Mouse (Mus musculus): ENCODE results near the gene Lrmp. TPM values are rescaled to one million over a fixed set of nuclear protein-coding genes. Genes with fewer than 3 reads are reported as not detected.

The Lrmp gene
- polyA plus RNA-seq, 1 experiment from 2014 or later = 0.58 TPM

DNA sequence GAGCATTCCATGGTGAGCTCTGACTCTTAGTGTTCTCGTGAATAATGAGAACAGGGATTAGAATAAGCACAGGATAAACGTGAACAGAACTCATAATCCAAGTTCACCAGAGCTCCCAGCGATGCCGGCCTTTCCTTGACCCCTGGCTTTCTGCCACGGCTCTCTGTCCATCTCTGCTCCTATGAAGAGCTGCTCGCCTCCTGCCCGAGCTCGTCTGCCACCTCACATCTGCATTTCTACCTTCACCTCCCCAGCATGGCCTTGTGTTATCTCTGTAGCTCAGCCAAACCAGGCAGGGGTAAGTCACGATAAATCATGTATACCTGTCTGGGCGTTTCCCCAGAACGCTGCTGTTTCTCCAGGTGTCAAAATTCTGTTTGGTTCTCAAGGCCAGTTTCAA is 25.3 kb downstream of the Lrmp start:
- H3K27ac ChIP-seq (ENCODE audit: low read depth, low read length) = no peak overlapping the region
- no peak overlapping the region for H3K9ac ChIP-seq (ENCODE audit: low read length)
- 76% methylated on average over 11 of the region's 11 CpGs for WGBS
- DNase-seq (ENCODE audit: low spot score) = no peak
- no peak for ATAC-seq
- H3K27me3 ChIP-seq (replicated peaks; ENCODE audit: control insufficient read depth, insufficient read depth, low read length) = no peaks in the 10 kb centered on the region
- H3K36me3 ChIP-seq (ENCODE audit: control insufficient read depth, insufficient read depth, low read length) = no peaks in the 10 kb centered on the region
- no peaks in the 10 kb centered on the region for H3K9me3 ChIP-seq (replicated peaks; ENCODE audit: control insufficient read depth, low read length)
- H3K4me3 ChIP-seq (ENCODE audit: low read depth, low read length) = no peak overlapping the region
- H3K4me1 ChIP-seq (ENCODE audit: control insufficient read depth, insufficient read depth, low read length) = no peaks in the 10 kb centered on the region
- no peak overlapping the region for H3K4me2 ChIP-seq (ENCODE audit: low read length)

DNA sequence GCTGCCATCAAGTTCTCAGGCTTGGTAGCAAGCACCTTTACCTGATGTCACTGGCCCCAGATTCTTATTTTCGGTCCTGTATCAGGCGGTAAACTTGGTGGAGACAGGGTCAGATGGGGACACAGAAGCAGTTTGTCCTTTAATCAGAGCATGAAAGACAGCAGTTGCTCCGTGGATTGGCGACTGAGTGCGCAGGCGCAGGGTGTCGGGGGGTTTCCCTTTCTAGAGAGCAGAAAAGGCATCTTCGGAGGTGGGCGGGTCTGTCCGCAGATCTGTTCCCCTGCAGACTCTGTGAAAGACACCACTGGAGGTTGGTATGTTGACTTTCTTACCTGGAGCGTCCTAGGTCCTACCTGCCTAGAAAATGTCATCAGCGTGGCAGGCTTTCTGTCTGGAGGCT is 26.4 kb downstream of the Lrmp start:
- H3K9ac ChIP-seq (ENCODE audit: low read length) = no peak overlapping the region
- no peaks in the 10 kb centered on the region for H3K27me3 ChIP-seq (replicated peaks; ENCODE audit: control insufficient read depth, insufficient read depth, low read length)
- ATAC-seq (no peak), DNase-seq (ENCODE audit: low spot score) (no peak)
- no peaks in the 10 kb centered on the region for H3K4me1 ChIP-seq (ENCODE audit: control insufficient read depth, insufficient read depth, low read length)
- no peaks in the 10 kb centered on the region for H3K9me3 ChIP-seq (replicated peaks; ENCODE audit: control insufficient read depth, low read length)
- no peak overlapping the region for H3K27ac ChIP-seq (ENCODE audit: low read depth, low read length)
- H3K4me3 ChIP-seq (ENCODE audit: low read depth, low read length) = no peak overlapping the region
- WGBS = 90% methylated on average over 12 of the region's 12 CpGs
- no peaks in the 10 kb centered on the region for H3K36me3 ChIP-seq (ENCODE audit: control insufficient read depth, insufficient read depth, low read length)
- H3K4me2 ChIP-seq (ENCODE audit: low read length) = no peak overlapping the region

DNA sequence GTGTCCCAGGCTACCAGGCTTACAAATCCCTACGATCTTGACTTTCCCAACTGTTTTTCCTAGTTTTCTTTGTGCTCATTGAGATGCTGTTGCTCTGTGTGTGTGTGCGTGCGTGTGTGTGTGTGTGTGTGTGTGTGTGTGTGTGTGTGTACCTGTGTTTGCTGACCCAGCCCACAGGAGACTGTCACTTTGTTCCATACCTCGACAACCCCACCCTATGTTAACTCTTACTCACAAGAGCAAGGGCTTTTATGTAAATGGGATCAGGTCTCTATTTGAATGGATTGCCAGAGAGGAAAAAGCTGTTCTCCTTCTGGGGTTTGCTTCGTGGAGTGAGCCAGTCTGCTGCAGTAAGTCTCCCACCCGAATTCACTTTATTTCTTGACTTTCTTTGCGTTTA is 29.7 kb downstream of the Lrmp start:
- no peaks in the 10 kb centered on the region for H3K36me3 ChIP-seq (ENCODE audit: control insufficient read depth, insufficient read depth, low read length)
- no peak overlapping the region for H3K27ac ChIP-seq (ENCODE audit: low read depth, low read length)
- H3K9me3 ChIP-seq (replicated peaks; ENCODE audit: control insufficient read depth, low read length) = no peaks in the 10 kb centered on the region
- DNase-seq (ENCODE audit: low spot score) = no peak
- H3K9ac ChIP-seq (ENCODE audit: low read length) = no peak overlapping the region
- no peaks in the 10 kb centered on the region for H3K27me3 ChIP-seq (replicated peaks; ENCODE audit: control insufficient read depth, insufficient read depth, low read length)
- WGBS = 67% methylated on average over 7 of the region's 7 CpGs
- no peaks in the 10 kb centered on the region for H3K4me1 ChIP-seq (ENCODE audit: control insufficient read depth, insufficient read depth, low read length)
- no peak for ATAC-seq
- no peak overlapping the region for H3K4me3 ChIP-seq (ENCODE audit: low read depth, low read length)
- no peak overlapping the region for H3K4me2 ChIP-seq (ENCODE audit: low read length)

DNA sequence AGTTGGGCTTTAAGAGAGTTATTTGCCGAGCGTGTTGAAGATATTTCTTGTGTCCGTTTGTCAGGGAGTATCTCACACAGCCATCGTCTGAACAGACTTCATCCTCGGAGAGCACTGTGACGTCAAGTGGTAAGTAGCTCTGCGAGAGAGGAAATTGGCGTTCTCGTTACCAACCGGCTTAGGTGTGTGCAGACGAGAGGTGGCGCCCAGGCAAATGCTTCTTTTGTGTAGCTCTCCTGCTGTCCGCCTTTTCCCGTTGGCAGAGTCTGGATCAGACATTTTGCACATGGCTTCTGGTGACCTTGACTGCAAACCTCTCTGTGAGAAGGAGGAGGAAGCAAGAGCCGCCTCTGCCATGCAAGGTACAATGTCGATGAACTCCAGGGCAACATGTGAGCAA is 32.3 kb downstream of the Lrmp start:
- Histone ChIP-seq H3K4me3 (ENCODE audit: low read depth, low read length) (no peak overlapping the region), H3K27me3 (replicated peaks; ENCODE audit: control insufficient read depth, insufficient read depth, low read length) (no peaks in the 10 kb centered on the region), H3K27ac (ENCODE audit: low read depth, low read length) (no peak overlapping the region), H3K9me3 (replicated peaks; ENCODE audit: control insufficient read depth, low read length) (no peaks in the 10 kb centered on the region), H3K9ac (ENCODE audit: low read length) (no peak overlapping the region), H3K4me2 (ENCODE audit: low read length) (no peak overlapping the region), H3K36me3 (ENCODE audit: control insufficient read depth, insufficient read depth, low read length) (no peaks in the 10 kb centered on the region), H3K4me1 (ENCODE audit: control insufficient read depth, insufficient read depth, low read length) (no peaks in the 10 kb centered on the region)
- no peak for DNase-seq (ENCODE audit: low spot score)
- ATAC-seq = no peak
- 63% methylated on average over 16 of the region's 16 CpGs for WGBS

DNA sequence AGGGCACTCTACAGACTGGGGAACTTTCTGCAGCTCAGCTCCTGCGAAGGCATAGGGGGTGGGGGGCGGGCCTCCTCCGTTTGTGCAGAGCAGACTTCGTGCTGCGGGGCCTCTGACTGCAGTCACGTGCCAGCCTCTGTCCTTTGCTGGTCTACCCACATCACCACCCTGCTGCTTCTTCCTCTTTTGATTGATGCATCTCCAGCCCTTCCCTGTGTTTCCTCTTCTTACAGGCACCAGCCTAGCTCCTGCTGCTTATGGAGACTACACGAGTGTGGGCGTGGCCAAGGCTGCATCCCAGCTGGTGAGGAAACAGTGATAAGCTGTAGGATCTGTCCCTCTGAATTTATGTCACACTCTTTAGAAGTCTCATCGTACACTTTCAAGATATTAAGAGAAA is 33.6 kb downstream of the Lrmp start:
- Histone ChIP-seq H3K4me3 (ENCODE audit: low read depth, low read length) (no peak overlapping the region), H3K4me2 (ENCODE audit: low read length) (no peak overlapping the region), H3K9ac (ENCODE audit: low read length) (no peak overlapping the region), H3K9me3 (replicated peaks; ENCODE audit: control insufficient read depth, low read length) (no peaks in the 10 kb centered on the region), H3K27ac (ENCODE audit: low read depth, low read length) (no peak overlapping the region), H3K27me3 (replicated peaks; ENCODE audit: control insufficient read depth, insufficient read depth, low read length) (no peaks in the 10 kb centered on the region), H3K36me3 (ENCODE audit: control insufficient read depth, insufficient read depth, low read length) (no peaks in the 10 kb centered on the region), H3K4me1 (ENCODE audit: control insufficient read depth, insufficient read depth, low read length) (no peaks in the 10 kb centered on the region)
- DNase-seq (ENCODE audit: low spot score) = no peak
- 55% methylated on average over 9 of the region's 9 CpGs for WGBS
- peak; percentile 29; the same call in 1 of the 2 replicates for ATAC-seq

DNA sequence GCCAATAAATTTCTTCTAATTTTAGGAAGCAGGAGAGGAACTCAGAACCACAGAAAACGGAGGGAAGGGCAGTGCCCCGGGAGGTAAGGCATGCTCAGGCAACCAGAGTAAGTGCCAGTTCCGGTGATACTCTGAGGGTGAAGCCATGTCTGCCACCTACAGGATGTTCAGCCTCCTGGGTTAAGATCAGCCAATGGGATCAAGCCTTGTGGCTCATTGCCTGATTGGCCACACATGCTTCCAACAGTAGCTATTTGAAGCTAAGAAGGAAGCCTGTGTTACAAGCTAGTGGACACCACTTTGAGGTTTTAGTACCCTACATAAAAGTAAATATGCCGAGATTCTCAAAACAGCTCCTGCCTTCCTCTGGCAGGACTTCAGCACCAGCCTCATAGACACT is 43.2 kb downstream of the Lrmp start:
- H3K27ac ChIP-seq (ENCODE audit: low read depth, low read length) = no peak overlapping the region
- no peaks in the 10 kb centered on the region for H3K4me1 ChIP-seq (ENCODE audit: control insufficient read depth, insufficient read depth, low read length)
- no peak for DNase-seq (ENCODE audit: low spot score)
- no peaks in the 10 kb centered on the region for H3K9me3 ChIP-seq (replicated peaks; ENCODE audit: control insufficient read depth, low read length)
- WGBS = 74% methylated on average over 4 of the region's 4 CpGs
- H3K4me2 ChIP-seq (ENCODE audit: low read length) = no peak overlapping the region
- H3K4me3 ChIP-seq (ENCODE audit: low read depth, low read length) = no peak overlapping the region
- no peaks in the 10 kb centered on the region for H3K27me3 ChIP-seq (replicated peaks; ENCODE audit: control insufficient read depth, insufficient read depth, low read length)
- no peak for ATAC-seq
- no peak overlapping the region for H3K9ac ChIP-seq (ENCODE audit: low read length)
- no peaks in the 10 kb centered on the region for H3K36me3 ChIP-seq (ENCODE audit: control insufficient read depth, insufficient read depth, low read length)

DNA sequence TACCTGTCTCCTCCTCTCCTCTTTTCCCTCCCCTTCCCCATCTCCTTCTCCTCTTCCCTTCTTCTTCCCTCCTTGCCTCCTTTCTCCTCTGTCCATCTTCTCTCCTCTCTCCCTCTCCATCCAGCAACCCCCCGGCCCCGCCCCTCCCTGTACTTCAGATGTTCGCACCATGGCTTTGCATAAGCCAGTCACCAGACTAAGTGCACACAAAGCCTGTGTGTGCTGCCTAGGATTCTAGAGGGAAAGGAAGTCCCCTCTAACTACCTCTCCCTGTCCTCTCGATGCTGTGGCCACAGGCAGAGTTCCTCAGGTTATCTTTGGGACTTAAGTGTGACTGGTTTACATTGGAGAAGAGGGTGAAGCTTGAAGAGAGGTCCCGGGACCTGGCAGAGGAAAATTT is 45.1 kb downstream of the Lrmp start:
- no peak for ATAC-seq

DNA sequence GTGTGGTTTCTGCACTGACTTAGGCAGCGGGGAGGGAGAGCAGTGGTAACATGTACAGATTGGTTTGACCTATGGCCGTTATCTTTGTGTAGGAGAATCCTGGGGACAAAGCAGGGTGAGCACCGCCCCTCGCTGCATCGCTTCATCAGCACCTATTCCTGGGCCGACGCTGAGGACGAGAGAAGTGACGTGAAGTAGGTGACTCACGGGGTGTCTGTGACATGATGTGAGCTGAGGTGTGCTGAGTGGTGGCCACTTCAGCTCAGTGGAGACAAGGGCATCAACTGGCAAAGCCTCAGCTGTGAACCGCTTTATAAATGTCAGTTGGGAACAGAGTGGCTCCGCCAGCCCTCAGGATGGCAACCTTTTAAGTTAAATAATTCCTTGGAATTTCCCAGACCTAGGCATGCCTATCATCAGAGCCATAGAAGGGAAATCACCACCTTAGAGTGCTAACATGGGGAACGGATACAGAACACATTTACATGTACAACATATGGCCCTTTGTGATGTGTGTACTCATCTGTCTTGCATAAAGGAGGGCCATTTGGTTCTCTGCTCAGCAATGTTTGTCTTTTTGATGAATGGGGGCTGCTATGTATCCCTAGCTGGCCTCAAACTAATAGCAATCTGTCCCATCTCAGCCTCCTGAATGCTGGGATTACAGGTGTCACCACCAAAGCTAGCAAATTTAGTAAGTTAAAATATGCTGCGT is 56.6 kb downstream of the Lrmp start:
- Histone ChIP-seq H3K4me2 (ENCODE audit: low read length) (no peak overlapping the region), H3K9ac (ENCODE audit: low read length) (no peak overlapping the region), H3K9me3 (replicated peaks; ENCODE audit: control insufficient read depth, low read length) (no peaks in the 10 kb centered on the region), H3K4me1 (ENCODE audit: control insufficient read depth, insufficient read depth, low read length) (peaks cover 10% of the 10 kb centered on the region), H3K27me3 (replicated peaks; ENCODE audit: control insufficient read depth, insufficient read depth, low read length) (peaks cover 5% of the 10 kb centered on the region; the same call in 1 of the 2 replicates), H3K4me3 (ENCODE audit: low read depth, low read length) (no peak overlapping the region), H3K27ac (ENCODE audit: low read depth, low read length) (no peak overlapping the region), H3K36me3 (ENCODE audit: control insufficient read depth, insufficient read depth, low read length) (no peaks in the 10 kb centered on the region)
- DNase-seq (ENCODE audit: low spot score) (peak; percentile 33), ATAC-seq (peak; percentile 56; the same call in 1 of the 2 replicates)
- WGBS = 76% methylated on average over 14 of the region's 14 CpGs

More for the DNA sequence above, 45.1 kb downstream of the Lrmp start:
- Histone ChIP-seq H3K9me3 (replicated peaks; ENCODE audit: control insufficient read depth, low read length) (no peaks in the 10 kb centered on the region), H3K4me1 (ENCODE audit: control insufficient read depth, insufficient read depth, low read length) (no peaks in the 10 kb centered on the region), H3K36me3 (ENCODE audit: control insufficient read depth, insufficient read depth, low read length) (no peaks in the 10 kb centered on the region), H3K9ac (ENCODE audit: low read length) (no peak overlapping the region), H3K4me2 (ENCODE audit: low read length) (no peak overlapping the region), H3K27ac (ENCODE audit: low read depth, low read length) (no peak overlapping the region), H3K27me3 (replicated peaks; ENCODE audit: control insufficient read depth, insufficient read depth, low read length) (no peaks in the 10 kb centered on the region), H3K4me3 (ENCODE audit: low read depth, low read length) (no peak overlapping the region)
- WGBS = 50% methylated on average over 5 of the region's 5 CpGs
- DNase-seq (ENCODE audit: low spot score) = no peak

DNA sequence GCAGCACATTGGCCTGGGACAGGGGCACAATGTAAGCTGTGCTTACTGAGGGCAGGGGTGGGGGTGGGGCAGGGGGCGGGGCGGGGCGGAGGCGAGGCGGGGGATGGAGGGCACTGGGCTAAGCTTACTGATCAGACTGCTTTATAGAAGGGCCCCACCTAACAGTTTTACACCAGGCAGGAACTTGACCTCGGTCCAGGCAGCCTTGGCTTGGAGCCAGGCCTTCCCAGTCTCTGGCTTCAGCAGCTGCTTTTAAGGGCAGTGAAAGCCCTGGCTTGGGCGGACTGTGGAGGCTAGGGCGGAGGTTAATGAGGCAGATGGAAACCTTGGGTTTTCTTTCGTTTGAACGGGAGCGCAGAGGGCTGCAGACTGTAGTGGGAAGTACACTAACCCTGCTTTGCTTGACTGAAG is 58.3 kb downstream of the Lrmp start:
- H3K4me3 ChIP-seq (ENCODE audit: low read depth, low read length) = no peak overlapping the region
- H3K36me3 ChIP-seq (ENCODE audit: control insufficient read depth, insufficient read depth, low read length) = no peaks in the 10 kb centered on the region
- peaks cover 5% of the 10 kb centered on the region; the same call in 1 of the 2 replicates for H3K27me3 ChIP-seq (replicated peaks; ENCODE audit: control insufficient read depth, insufficient read depth, low read length)
- H3K9me3 ChIP-seq (replicated peaks; ENCODE audit: control insufficient read depth, low read length) = no peaks in the 10 kb centered on the region
- WGBS = 4% methylated on average over 11 of the region's 11 CpGs
- DNase-seq (ENCODE audit: low spot score) (peak; percentile 73), ATAC-seq (peak; percentile 76)
- no peak overlapping the region for H3K9ac ChIP-seq (ENCODE audit: low read length)
- 0 out of 2 replicates have a peak overlapping the region, but pooled peaks have one; percentile 22 for H3K4me2 ChIP-seq (ENCODE audit: low read length)
- H3K4me1 ChIP-seq (ENCODE audit: control insufficient read depth, insufficient read depth, low read length) = peaks cover 10% of the 10 kb centered on the region
- H3K27ac ChIP-seq (ENCODE audit: low read depth, low read length) = no peak overlapping the region
